Mouse (Mus musculus) embryonic facial prominence, embryonic 11.5 days (tissue): ENCODE measurements around the gene Tiparp. TPM values are rescaled to one million over a fixed set of nuclear protein-coding genes. Genes with fewer than 3 reads are reported as not detected.

Experiments used
- ATAC-seq: fragments of 200-750 bp; cut with Nextera tagmentation; replicated peaks from 2 replicates; pipeline ENCODE4 v1.8.0; 2017; ENCODE audit warnings: low read depth; ENCODE audit not compliant: insufficient number of reproducible peaks, low FRiP score, low TSS enrichment
- DNase-seq: peaks from one replicate; pipeline ENCODE4 v3.0.0-alpha.2; 2015; ENCODE audit warnings: low spot score
- H3K27ac ChIP-seq: fragments of 300-500 bp; sonication (generic); replicated peaks from 2 replicates; pipeline ENCODE4 v1.5.1; 2014; ENCODE audit warnings: mild to moderate bottlenecking, low read depth, low read length, control low read depth
- H3K27me3 ChIP-seq: fragments of 300-500 bp; sonication (generic); 2 replicates; pipeline ENCODE4 v1.6.1; 2014; ENCODE audit warnings: mild to moderate bottlenecking, low read length, moderate library complexity, mixed read lengths; ENCODE audit not compliant: control insufficient read depth, insufficient read depth
- H3K36me3 ChIP-seq: fragments of 300-500 bp; sonication (generic); replicated peaks from 2 replicates; pipeline ENCODE4 v1.6.1; 2014; ENCODE audit warnings: low read depth, mild to moderate bottlenecking, low read length, moderate library complexity, mixed read lengths; ENCODE audit not compliant: control insufficient read depth, insufficient read depth
- H3K4me1 ChIP-seq: fragments of 300-500 bp; sonication (generic); 2 replicates; pipeline ENCODE4 v1.6.1; 2014; ENCODE audit warnings: low read length, mixed read lengths; ENCODE audit not compliant: control insufficient read depth, insufficient read depth
- H3K4me2 ChIP-seq: fragments of 300-500 bp; sonication (generic); 2 replicates; pipeline ENCODE4 v1.6.1; 2014; ENCODE audit warnings: low read depth, mild to moderate bottlenecking, control low read depth, low read length, moderate library complexity
- H3K4me3 ChIP-seq: fragments of 300-500 bp; sonication (generic); 2 replicates; pipeline ENCODE4 v1.5.1; 2014; ENCODE audit warnings: low read depth, low read length, control low read depth
- H3K9ac ChIP-seq: fragments of 300-500 bp; sonication (generic); replicated peaks from 2 replicates; pipeline ENCODE4 v1.6.1; 2014; ENCODE audit warnings: mild to moderate bottlenecking, control low read depth, low read length
- H3K9me3 ChIP-seq: fragments of 300-500 bp; sonication (generic); replicated peaks from 2 replicates; pipeline ENCODE4 v1.6.1; 2016; ENCODE audit warnings: mild to moderate bottlenecking, low read length, inconsistent platforms, mixed read lengths; ENCODE audit not compliant: control insufficient read depth
- WGBS: fragments of 180-500 bp; shearing (Covaris S2); extraction: QIAGEN DNeasy Blood & Tissue Kit; methylation state at CpG from one replicate; pipeline ENCODE4 v1.1.7; 2014; 5-methylcytosine and 5-hydroxymethylcytosine counted together
- polyA plus RNA-seq: library from polyadenylated mRNA; unstranded; fragments of >200 nt; fragmentation: Nextera tagmentation; extraction: Ambion mirVana; gene quantifications from 2 replicates; pipeline ENCODE4 v1.2.1, GENCODE M21; 2014

The Tiparp gene
- polyA plus RNA-seq, 1 experiment from 2014 or later, result 39.7 TPM

DNA sequence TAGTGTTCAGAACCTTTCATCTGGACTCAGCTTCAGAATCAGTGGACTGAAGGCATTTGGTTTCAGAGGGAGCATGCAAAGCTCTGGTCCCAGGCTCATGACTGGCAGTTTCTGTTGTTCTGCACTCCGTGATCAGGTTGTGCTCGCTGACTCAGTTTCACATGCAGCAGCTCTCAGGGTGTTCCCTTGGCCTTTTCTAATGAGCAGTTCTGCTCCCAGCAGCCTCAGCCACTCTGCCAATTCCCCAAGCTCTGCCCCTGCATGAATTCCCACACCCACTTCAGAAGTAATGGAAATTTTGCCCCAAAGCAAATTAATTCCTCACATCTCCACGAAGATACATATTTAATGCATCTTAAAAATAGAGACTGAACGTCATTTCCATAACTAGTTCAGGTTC is 30.5 kb downstream of the Tiparp start:
- no peak overlapping the region for H3K4me3 ChIP-seq
- H3K4me2 ChIP-seq, result no peak overlapping the region
- H3K9me3 ChIP-seq, result no peaks in the 10 kb centered on the region
- DNase-seq (no peak), ATAC-seq (no peak)
- H3K4me1 ChIP-seq, result no peaks in the 10 kb centered on the region
- H3K9ac ChIP-seq, result no peak overlapping the region
- H3K27me3 ChIP-seq, result no peaks in the 10 kb centered on the region
- no peaks in the 10 kb centered on the region for H3K36me3 ChIP-seq
- no peak overlapping the region for H3K27ac ChIP-seq
- WGBS, result 78% methylated on average over 4 of the region's 4 CpGs

DNA sequence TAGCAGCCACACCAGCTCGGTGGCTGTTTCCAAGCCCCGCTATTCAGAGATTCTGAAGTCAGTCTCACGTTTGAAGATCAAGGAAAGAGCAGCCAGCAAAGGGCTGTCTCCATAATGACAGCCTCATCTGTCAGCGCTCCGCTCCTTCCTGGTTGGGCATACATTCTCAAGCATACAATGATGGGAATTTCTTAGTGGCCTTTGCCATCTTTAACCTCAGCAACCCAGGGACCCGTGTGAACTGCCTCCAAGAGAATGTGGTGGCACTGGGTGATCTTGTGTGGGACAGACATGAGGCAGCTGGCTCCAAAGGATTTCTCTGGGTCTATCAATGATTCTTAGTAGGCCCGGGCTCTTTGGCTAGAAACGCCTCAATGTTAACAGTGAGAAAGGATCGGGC is 34.0 kb downstream of the Tiparp start:
- no peak for DNase-seq
- H3K4me3 ChIP-seq, result no peak overlapping the region
- H3K9me3 ChIP-seq, result no peaks in the 10 kb centered on the region
- H3K36me3 ChIP-seq, result no peaks in the 10 kb centered on the region
- H3K27me3 ChIP-seq, result no peaks in the 10 kb centered on the region
- no peaks in the 10 kb centered on the region for H3K4me1 ChIP-seq
- H3K9ac ChIP-seq, result no peak overlapping the region
- no peak overlapping the region for H3K4me2 ChIP-seq
- 78% methylated on average over 9 of the region's 9 CpGs for WGBS
- ATAC-seq, result no peak
- H3K27ac ChIP-seq, result no peak overlapping the region

GRCm38 (mm10) chr3:65562694-65563093 is 34.5 kb downstream of the Tiparp start:
- DNase-seq, result no peak
- H3K9ac ChIP-seq, result no peak overlapping the region
- H3K4me3 ChIP-seq, result no peak overlapping the region
- no peak for ATAC-seq
- H3K36me3 ChIP-seq, result no peaks in the 10 kb centered on the region
- no peak overlapping the region for H3K4me2 ChIP-seq
- H3K27me3 ChIP-seq, result no peaks in the 10 kb centered on the region
- no peak overlapping the region for H3K27ac ChIP-seq
- 94% methylated on average over 3 of the region's 3 CpGs for WGBS
- H3K9me3 ChIP-seq, result no peaks in the 10 kb centered on the region
- H3K4me1 ChIP-seq, result no peaks in the 10 kb centered on the region

DNA sequence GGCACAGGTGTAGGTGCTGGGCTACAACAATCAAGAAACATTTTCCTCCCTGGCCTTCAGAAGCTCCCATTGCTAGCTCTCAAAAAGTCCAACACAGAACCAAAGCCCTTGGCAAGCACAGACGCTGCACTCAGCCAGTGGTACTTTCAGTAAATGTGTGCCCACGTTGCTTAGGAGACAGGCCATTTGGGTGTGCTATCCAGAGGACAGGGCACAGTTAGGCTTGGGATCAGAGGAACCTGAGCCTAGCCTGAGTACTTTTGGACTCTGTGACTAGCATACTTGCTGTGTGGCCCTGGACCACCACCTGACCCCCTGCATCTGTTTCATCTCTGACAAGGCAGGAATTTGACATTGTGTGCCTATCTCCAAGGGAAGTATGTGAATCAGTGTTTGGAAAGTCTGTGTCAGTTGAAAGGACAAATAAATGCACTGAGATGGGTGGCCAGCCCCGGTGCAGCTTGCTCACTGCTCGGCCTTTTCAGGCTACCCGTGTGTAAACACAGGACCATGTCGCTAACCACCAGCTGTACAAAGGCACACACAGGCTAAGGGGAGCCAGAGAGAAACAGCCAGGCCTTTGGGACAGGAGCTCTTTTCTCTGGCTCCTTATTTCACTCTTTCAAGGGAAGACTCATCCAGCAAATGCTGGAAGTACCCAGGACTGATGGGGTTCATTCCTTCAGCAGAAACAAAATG is 35.9 kb downstream of the Tiparp start:
- H3K4me1 ChIP-seq, result no peaks in the 10 kb centered on the region
- H3K4me3 ChIP-seq, result no peak overlapping the region
- no peak overlapping the region for H3K4me2 ChIP-seq
- no peak for ATAC-seq
- no peaks in the 10 kb centered on the region for H3K36me3 ChIP-seq
- no peaks in the 10 kb centered on the region for H3K9me3 ChIP-seq
- H3K9ac ChIP-seq, result no peak overlapping the region
- 54% methylated on average over 6 of the region's 6 CpGs for WGBS
- no peak for DNase-seq
- H3K27ac ChIP-seq, result no peak overlapping the region
- no peaks in the 10 kb centered on the region for H3K27me3 ChIP-seq

DNA sequence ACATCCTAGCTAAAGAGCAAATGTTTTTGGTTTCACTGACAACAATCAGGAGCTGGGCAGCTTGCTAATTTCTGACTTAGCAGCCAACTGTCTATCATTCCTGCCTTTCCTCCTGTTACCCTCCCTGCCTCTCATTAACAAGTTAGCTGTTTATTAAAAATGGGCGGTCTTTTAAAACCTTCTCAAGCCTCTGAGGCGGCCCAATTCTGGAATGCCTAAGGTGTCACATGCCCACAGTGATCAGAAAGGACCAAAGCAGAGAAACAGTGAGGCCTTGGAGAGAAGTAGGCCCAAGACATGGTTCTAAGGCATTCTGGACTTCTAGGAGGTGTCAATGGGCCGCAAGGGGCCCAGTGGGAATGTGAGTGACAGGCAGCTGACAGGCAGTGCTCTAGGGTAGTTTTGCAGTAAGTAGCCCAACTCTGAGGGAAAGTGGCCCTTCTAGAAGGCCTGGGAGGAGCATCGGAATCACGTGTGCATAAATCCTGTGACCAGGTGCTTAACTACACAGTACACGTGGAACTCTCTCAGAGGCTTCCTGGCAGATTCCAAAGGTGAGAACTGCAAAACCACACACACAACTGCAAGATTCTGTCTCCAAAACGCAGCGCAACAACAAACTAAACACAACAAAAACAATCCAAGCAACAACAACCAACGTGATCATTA is 37.6 kb downstream of the Tiparp start:
- 59% methylated on average over 9 of the region's 9 CpGs for WGBS
- no peak for ATAC-seq
- H3K27ac ChIP-seq, result no peak overlapping the region

DNA sequence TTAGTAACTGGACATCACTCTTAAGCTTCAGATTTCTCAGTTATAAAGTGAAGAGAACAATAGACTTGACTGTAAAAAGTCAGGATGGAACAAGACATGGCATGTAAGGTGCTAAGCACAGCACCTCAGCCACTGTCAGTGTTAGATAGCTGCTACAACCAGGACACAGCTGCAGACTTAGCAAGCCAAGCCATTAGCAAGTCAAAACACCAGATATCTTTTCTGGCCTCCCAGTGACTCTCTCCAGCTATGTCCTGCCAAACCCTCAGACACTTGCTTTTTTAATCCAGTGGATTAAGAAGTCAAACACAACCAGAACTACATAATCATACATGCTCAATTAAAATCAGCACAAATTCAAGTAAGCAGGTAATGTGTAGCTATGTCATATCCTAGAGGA is 41.7 kb downstream of the Tiparp start:
- no peak overlapping the region for H3K4me3 ChIP-seq
- no peaks in the 10 kb centered on the region for H3K36me3 ChIP-seq
- H3K9ac ChIP-seq, result no peak overlapping the region
- peaks cover 3% of the 10 kb centered on the region; the same call in 1 of the 2 replicates for H3K4me1 ChIP-seq
- no peak for DNase-seq
- H3K9me3 ChIP-seq, result no peaks in the 10 kb centered on the region
- no peak overlapping the region for H3K27ac ChIP-seq
- ATAC-seq, result no peak
- H3K27me3 ChIP-seq, result no peaks in the 10 kb centered on the region
- H3K4me2 ChIP-seq, result no peak overlapping the region

More for the DNA sequence above, 37.6 kb downstream of the Tiparp start:
- Histone ChIP-seq H3K4me3 (no peak overlapping the region), H3K9ac (no peak overlapping the region), H3K4me1 (no peaks in the 10 kb centered on the region), H3K4me2 (no peak overlapping the region), H3K9me3 (no peaks in the 10 kb centered on the region), H3K36me3 (no peaks in the 10 kb centered on the region), H3K27me3 (no peaks in the 10 kb centered on the region)
- no peak for DNase-seq

GRCm38 (mm10) chr3:65573516-65573915 is 45.3 kb downstream of the Tiparp start:
- Histone ChIP-seq H3K36me3 (no peaks in the 10 kb centered on the region), H3K9me3 (no peaks in the 10 kb centered on the region), H3K4me1 (peaks cover 3% of the 10 kb centered on the region; the same call in 1 of the 2 replicates), H3K9ac (no peak overlapping the region), H3K4me3 (no peak overlapping the region), H3K27ac (no peak overlapping the region), H3K4me2 (no peak overlapping the region), H3K27me3 (no peaks in the 10 kb centered on the region)
- 34% methylated on average over 3 of the region's 3 CpGs for WGBS
- DNase-seq (no peak), ATAC-seq (no peak)

DNA sequence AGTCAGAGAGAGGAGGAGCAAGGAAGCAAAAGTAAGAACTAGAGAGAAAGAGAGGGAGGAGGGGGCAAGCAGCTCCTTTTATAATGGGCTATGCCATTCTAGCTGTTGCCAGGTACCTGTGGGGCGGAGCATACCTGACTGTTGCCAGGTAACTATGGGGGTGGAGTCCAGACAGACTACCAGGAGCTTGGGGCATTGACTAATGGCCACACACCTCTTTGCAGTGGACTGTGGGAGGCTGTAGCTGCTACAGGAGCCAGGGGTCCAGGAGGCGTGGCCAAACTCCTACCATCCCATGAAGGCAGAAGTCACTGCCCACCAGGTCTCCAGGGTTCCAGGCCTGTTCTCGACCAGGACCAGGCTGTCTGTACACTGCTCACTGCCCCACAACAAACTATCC is 49.4 kb downstream of the Tiparp start:
- H3K9ac ChIP-seq, result no peak overlapping the region
- H3K27me3 ChIP-seq, result no peaks in the 10 kb centered on the region
- H3K4me1 ChIP-seq, result no peaks in the 10 kb centered on the region
- ATAC-seq (no peak), DNase-seq (no peak)
- no peak overlapping the region for H3K4me3 ChIP-seq
- no peaks in the 10 kb centered on the region for H3K36me3 ChIP-seq
- H3K4me2 ChIP-seq, result no peak overlapping the region
- no peaks in the 10 kb centered on the region for H3K9me3 ChIP-seq
- 79% methylated on average over 3 of the region's 3 CpGs for WGBS
- H3K27ac ChIP-seq, result no peak overlapping the region
